Mouse (Mus musculus): ENCODE results near the gene Serac1.

- TF ChIP-seq EP300 (IDR thresholded peaks at IDR 0.05; ENCODE audit: low read depth), result no peak
- peak; percentile 34; the same call in 1 of the 2 replicates for TF ChIP-seq CTCF (IDR thresholded peaks at IDR 0.05; ENCODE audit: low read depth)
Observed at GRCm38 (mm10) chr17:6079287-6080122, at the start of gene Serac1, which contains the start of gene Gtf2h5.

Measured in liver, embryonic 14.5 days (tissue).